Mouse (Mus musculus) left cerebral cortex, adult 9 months (tissue): Measurements from ENCODE around the gene Thoc7.
"Not testable (repeated sequence)": the region's sequence is repeated elsewhere in the genome, so short reads cannot be mapped to it uniquely, and the experiment has no call there.

ENCODE experiments used
- DNase-seq, 2 experiments: peaks; one replicate each; pipeline ENCODE4 v3.0.0; 2022; ENCODE audit warnings: low spot score in 2 of 2

Gene Thoc7

GRCm38 (mm10) chr14:13961401-13962112 is at the start of gene Thoc7, which contains the start of gene Atxn7:
Gene Thoc7, minus strand, starts transcription at chr14:13961852.
Gene Atxn7, plus strand, starts transcription at chr14:13961440.
- DNase-seq: peak in 1 of 2 experiments; percentile 32

GRCm38 (mm10) chr14:14009712-14010111 is 48.1 kb upstream of the Thoc7 start:
- DNase-seq: no peak

- no peak for DNase-seq
These were observed 41.1 kb upstream of the Thoc7 start for GRCm38 (mm10) chr14:14002771-14003170.

GRCm38 (mm10) chr14:13995206-13996097 is 33.8 kb upstream of the Thoc7 start:
- DNase-seq: no peak

GRCm38 (mm10) chr14:13990741-13991140 is 29.1 kb upstream of the Thoc7 start:
- no peak for DNase-seq

GRCm38 (mm10) chr14:13988397-13988796 is 26.7 kb upstream of the Thoc7 start:
- DNase-seq: no peak

GRCm38 (mm10) chr14:13982174-13982573 is 20.5 kb upstream of the Thoc7 start:
- no peak for DNase-seq

- peak in 1 of 2 experiments; percentile 12 for DNase-seq
These were observed 19.6 kb upstream of the Thoc7 start for GRCm38 (mm10) chr14:13981286-13981685.

- DNase-seq: no peak
These were observed 15.8 kb upstream of the Thoc7 start for GRCm38 (mm10) chr14:13977498-13977897.

- no peak for DNase-seq
These were observed 10.1 kb upstream of the Thoc7 start for GRCm38 (mm10) chr14:13971644-13972234.

- no peak for DNase-seq
These were observed 8.9 kb upstream of the Thoc7 start for GRCm38 (mm10) chr14:13970513-13970912.

- no peak for DNase-seq
These were observed 6.8 kb upstream of the Thoc7 start for GRCm38 (mm10) chr14:13968476-13968875.

GRCm38 (mm10) chr14:13967607-13968006 is 6.0 kb upstream of the Thoc7 start:
- no peak for DNase-seq

- DNase-seq: no peak
These were observed 1.9 kb upstream of the Thoc7 start for GRCm38 (mm10) chr14:13963527-13963926.

GRCm38 (mm10) chr14:13962476-13962875 is 824 bp upstream of the Thoc7 start:
- no peak for DNase-seq

GRCm38 (mm10) chr14:13960482-13961325 is 948 bp downstream of the Thoc7 start:
- DNase-seq: peak in 1 of 2 experiments; percentile 40

- DNase-seq: no peak
These were observed 1.6 kb downstream of the Thoc7 start for GRCm38 (mm10) chr14:13960079-13960478.

GRCm38 (mm10) chr14:13952151-13952550 is 9.5 kb downstream of the Thoc7 start:
- not testable (repeated sequence) for DNase-seq

GRCm38 (mm10) chr14:13950401-13950800 is 11.3 kb downstream of the Thoc7 start:
- DNase-seq: peak in 1 of 2 experiments; percentile 13

GRCm38 (mm10) chr14:13948345-13948744 is 13.3 kb downstream of the Thoc7 start:
- no peak for DNase-seq

- no peak for DNase-seq
These were observed 17.0 kb downstream of the Thoc7 start for GRCm38 (mm10) chr14:13944686-13945085.

- DNase-seq: no peak
These were observed 27.6 kb downstream of the Thoc7 start for GRCm38 (mm10) chr14:13934052-13934371.
